Mouse (Mus musculus): ENCODE results near the gene Taf1d.
"Not testable (repeated sequence)": the region's sequence is repeated elsewhere in the genome, so short reads cannot be mapped to it uniquely, and the experiment has no call there.

Gene Taf1d

DNA sequence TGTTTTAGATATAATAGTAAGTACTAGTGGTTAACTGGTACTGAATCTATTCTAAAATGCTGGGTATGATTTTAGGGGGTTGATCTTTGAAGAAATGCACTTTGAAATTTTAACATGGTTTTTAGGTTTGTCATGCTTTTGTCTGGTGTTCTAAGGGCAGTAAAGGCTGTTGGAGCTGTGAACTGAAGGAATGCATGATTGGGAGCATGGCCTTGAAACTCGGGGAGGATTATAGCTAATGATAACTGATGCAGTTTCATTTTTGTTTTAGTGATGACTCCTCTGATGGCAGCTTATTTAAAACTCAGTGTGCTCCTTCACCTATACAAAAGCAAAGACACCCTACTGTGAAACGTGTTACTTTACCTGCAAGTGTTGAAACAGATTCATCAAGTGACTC, 2.2 kb downstream of the Taf1d start:
- no peak for DNase-seq (ENCODE audit: low read depth)

GRCm38 (mm10) chr9:15309425-15309824, 3.4 kb downstream of the Taf1d start:
- no peak for DNase-seq (ENCODE audit: low read depth)

GRCm38 (mm10) chr9:15310179-15310578, 4.2 kb downstream of the Taf1d start:
- no peak for DNase-seq (ENCODE audit: low read depth)

GRCm38 (mm10) chr9:15312054-15312735, 6.2 kb downstream of the Taf1d start:
- DNase-seq (ENCODE audit: low read depth) = no peak

DNA sequence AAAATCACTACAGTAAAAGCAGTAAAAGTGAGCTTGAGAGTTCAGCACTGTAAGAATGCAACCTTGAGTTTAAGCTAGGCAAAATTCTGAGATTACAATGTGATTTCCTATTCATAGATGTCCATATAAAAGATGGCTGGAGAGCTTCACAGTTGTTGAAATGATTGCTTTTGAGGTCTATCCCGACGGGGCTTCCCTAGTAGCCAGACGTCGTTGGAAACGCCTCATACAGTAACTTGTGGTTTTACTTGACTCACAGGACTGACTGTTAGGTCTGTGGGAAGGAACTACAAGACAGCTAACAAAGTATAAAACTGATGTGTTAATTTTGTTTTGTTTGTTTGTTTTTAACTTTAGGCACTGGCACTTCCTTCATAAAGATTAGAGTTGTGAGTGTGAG, 7.6 kb downstream of the Taf1d start:
- DNase-seq (ENCODE audit: low read depth) = no peak

- no peak for DNase-seq (ENCODE audit: low read depth)
Measured at GRCm38 (mm10) chr9:15314619-15315018, 8.6 kb downstream of the Taf1d start.

GRCm38 (mm10) chr9:15316296-15316695, 10.3 kb downstream of the Taf1d start:
- not testable (repeated sequence) for DNase-seq (ENCODE audit: low read depth)

DNA sequence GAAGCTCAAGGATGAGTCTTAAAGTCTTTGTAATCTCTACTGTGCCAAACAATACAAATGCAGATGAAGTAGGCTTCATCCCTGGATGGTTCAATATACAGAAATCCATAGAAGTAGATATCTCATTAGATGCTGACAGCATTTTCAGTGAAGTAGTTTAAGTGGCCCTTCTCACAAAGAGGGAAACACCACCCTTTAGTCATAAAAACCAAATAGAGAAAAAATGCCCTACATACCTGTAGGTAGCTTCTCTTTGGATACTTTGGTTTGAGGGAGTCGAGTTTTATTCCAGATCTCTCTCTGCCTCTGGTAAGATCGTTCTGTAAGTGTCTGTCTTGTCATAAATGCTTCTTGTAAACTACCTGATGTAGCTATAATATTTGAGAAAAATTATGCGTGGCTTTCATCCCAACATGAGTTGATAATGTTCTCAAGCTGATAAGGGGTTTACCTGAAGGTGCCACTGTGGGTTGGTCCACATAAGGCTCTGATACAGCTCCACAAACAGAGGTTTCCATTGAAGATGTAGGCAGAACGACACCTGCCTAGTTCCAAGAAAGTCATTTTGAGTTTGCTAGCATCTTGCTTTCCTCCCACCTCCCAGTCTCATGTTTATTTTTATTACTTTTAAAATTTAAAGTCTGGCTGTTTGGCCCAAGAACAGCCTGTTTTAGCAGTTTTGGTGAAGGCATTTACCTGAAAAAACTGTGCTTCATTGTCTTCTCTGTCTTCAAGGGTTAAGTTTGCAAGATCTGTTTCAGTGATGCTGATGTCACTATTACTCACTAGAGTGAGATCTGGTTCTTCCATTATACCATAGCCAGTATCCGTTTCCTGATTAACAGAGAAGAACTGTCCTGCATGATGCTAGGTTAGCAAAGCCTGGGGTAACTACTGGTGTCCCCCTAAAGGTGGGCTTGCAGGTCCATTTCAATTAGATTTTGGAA, 11.5 kb downstream of the Taf1d start:
- no peak for DNase-seq (ENCODE audit: low read depth)

- DNase-seq (ENCODE audit: low read depth) = no peak
Measured at GRCm38 (mm10) chr9:15318170-15318742, 12.2 kb downstream of the Taf1d start.

DNA sequence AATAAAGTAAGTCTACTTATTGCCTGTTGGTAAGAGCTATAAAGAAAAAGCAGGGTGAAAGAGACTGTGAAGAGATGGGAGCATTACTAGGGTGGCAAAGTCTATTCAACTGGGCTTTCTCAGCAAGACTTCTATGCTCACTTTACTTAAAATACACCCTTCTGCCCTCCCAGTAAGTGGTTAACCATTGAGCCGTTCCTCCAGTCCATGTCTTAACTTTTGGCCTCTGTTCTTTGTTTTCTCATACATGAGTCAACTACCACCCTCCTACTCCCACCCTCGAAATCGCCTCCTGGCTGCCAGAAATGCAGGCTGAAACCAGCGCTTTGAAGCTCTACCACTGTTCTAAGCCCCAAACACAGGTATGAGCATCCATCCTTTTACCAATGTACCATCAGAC, 31.8 kb downstream of the Taf1d start:
- no peak for DNase-seq (ENCODE audit: low read depth)

DNA sequence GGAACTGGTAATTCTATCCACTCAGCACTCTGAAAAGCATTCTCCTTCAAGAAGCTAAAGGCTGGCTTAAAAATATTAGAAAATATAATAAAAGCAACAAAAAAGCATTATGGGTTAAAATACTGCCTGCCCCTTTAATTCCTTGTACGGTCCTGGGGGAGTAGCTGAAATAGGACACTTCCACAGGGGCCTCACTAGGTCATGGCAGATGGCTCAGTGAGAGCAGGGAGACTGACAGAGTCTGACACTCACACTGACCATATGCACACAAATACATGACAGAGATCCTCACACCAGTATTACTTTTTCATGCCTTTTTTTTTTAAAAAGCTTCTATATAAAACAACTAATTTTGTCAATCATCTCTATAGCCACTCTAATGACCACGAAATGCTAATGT, 43.9 kb downstream of the Taf1d start:
- DNase-seq (ENCODE audit: low read depth) = no peak

DNA sequence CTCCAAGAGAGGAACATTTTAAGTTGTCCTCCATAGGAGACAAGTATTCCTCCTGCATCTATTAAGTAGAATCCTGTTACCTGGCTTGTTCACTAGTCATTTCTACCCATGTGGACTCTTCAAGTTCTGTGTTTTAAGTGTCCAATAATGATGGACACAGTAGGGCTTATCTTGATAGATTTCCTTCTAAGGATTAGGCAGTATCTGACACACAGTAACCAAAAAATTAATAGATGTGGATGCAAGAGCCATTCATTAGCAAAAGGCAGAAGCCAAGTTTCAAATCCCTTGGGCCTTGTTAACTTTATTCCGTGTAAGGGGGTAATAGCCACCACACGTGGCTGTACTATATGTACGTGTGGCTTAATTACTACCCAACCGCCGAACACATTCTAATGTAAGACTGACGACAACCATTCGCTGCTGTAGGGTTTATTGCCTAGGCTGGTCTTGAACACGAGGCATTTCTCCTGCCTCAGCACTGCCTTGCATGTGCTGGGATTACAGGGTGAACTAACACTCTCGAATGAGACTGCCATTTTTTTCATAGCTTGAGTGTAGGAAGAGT, 51.0 kb downstream of the Taf1d start:
- no peak for DNase-seq (ENCODE audit: low read depth)

- DNase-seq (ENCODE audit: low read depth) = peak; percentile 98
Measured at GRCm38 (mm10) chr9:15357484-15358275, 51.7 kb downstream of the Taf1d start, which contains the start of gene Cep295. TSS of gene Cep295 (minus strand) at chr9:15357788.

- DNase-seq (ENCODE audit: low read depth) = no peak
Measured at GRCm38 (mm10) chr9:15364843-15365242, 58.8 kb downstream of the Taf1d start.

GRCm38 (mm10) chr9:15365856-15366255, 59.8 kb downstream of the Taf1d start:
- peak; percentile 40 for DNase-seq (ENCODE audit: low read depth)

- no peak for DNase-seq (ENCODE audit: low read depth)
Measured at GRCm38 (mm10) chr9:15366260-15366659, 60.2 kb downstream of the Taf1d start.
